Mouse (Mus musculus) urinary bladder, postnatal 14 days (tissue): Measurements from ENCODE around the gene Fcf1.

Experiments used
- DNase-seq: peaks from one replicate; pipeline ENCODE4 v3.0.0; 2021; ENCODE audit warnings: low spot score

Gene Fcf1

DNA sequence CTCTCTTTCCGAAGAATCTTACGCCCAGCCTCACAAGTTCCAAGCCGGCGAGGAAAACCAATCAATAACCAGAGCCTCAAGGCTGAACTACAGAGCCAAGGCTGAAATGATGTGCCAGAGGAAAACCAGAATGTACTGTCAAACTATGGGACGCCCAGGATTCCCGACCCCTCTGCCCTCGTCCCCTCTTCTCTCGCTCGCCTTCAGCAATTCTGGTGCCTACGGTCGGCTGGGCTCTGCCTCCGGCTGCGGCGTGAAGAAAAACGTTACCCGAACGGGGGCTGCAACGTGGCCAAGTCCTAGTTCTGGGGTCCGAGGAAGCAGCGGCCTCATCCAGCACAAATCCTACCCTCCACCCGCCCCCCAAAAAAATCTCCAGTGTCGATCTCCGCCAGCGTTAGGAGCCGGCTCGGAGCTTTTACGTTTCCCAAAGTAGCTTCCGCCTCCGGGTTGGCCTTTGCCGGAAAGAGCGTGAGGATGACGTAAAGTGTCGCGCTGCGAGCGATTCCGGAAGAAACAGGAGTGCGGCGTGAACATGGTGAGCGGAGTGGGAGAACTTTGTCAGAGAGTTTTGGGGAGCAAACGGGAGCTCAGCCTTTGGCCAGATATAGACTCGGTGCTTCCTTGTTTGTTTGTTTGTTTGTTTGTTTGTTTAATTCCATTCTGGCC lies at the start of gene Fcf1, which contains the start of gene Arel1:
Gene Fcf1 (plus strand): TSS at position 470 of the 669 bp plus-strand sequence.
Gene Arel1 (minus strand): TSS at position 473 of the 669 bp plus-strand sequence.
- DNase-seq = peak; percentile 90

DNA sequence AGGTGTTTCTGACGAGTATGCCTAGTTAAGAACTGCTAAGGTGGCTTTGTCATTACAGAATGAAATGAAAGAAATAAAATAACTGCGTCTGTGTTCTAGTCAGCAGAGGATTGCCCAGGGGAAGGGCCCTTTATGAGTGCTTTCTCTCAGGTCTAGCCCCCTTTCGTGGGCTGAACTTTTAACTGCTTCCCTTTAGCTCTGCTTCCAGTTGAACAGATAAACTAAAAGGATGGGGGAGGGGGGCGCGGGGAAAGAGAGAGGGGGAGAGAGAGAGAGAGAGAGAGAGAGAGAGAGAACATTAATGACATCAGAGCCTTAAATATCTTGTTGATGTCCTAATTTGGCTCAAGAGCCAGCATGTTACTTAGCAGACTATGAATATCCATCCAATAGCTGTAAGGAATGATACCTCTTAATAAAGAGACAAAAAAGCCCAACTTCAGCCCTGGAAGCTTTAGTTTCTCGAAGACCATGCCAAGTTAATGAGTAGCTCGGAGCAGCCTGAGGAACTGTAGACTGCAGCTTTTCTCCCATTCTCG lies 48.7 kb upstream of the Fcf1 start:
- no peak for DNase-seq

DNA sequence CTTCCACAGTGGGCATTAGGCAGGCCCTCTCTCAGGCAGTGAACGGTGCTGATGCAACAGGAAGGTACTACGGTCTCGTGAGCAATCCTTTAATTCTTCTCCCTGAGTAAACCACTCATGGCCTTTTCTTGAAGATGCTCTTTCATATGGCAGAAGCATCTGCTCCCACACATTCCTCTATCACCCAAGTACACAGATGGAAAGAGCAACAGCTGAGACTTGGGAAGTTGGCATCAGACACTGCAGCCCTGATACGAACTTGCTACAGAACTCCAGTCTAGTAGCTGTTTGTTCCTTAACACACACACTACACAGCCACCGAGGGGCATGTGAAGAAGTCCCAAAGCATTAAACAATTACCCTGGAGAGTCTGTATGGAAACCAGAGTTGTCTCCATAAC lies 46.4 kb upstream of the Fcf1 start:
- no peak for DNase-seq

DNA sequence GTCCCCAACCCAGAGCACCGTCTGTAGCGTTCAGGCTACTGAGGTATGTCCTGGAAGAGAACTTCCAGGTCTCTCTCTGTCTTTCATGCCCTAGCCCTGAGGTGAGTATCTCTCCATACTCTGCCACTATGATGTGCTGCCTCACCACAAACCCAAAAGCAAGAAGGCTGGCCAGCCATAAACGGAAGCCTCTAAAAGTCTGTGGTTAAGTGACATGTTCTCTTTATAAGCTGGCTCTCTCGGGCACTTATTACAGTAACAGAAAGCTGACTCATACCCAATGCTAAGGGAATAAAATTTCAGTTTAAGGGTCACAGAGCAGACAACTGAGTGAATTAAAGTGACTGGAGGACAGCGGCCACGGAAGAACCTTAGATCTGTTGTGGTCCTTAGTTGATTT lies 44.2 kb upstream of the Fcf1 start:
- no peak for DNase-seq

DNA sequence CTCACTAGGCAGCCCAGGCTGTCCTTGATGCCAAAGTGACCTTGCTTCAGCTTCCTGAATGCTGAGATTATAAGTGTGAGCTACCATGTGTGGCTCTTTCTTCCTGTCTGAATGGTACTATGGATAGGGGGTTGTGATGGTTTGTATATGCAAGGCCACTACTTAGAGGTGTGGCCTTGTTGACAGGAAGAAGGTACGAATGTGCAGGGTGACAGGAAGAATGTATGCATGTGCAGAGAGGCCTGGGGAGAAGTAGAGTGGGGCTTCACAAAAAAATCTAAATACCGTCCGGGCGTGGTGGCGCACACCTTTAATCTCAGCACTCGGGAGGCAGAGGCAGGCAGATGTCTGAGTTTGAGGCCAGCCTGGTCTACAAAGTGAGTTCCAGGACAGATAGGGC lies 38.5 kb upstream of the Fcf1 start:
- no peak for DNase-seq

DNA sequence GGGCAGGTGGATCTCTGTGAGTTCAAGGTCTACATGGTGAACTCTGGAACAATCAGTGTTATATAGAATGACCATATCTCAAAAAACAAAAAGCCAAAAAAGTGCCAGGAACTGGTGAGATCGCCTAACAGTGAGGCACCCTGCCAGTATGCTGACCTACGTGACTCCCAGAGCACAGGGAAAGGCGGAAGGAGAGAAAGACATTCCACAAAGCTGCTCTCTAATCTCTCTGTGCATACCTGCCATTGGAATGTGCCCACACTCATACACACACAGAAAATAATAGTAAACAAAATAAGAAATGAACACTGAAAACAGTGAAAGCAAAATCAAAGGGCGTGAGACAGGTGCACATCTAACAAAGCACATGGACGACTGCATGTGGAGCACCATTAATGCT lies 35.4 kb upstream of the Fcf1 start:
- DNase-seq = no peak

DNA sequence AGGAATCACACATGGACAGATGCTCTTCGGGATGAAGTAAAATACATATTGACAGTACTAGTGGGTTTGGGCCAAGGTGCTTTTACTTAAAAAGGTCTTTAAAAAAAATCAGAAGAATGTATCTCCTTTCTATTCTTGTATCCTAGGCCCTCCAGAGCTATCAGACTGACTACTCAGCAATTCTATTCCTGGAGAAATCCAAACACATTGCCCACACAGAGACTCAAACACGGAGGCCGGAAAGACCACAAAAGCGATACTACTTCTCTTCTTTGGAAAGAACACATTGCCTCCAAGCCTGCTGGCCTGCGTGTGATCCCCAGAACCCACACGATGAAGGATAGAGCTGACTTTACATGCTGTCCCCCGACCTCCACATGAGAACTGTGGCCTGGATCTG lies 31.6 kb upstream of the Fcf1 start:
- no peak for DNase-seq

DNA sequence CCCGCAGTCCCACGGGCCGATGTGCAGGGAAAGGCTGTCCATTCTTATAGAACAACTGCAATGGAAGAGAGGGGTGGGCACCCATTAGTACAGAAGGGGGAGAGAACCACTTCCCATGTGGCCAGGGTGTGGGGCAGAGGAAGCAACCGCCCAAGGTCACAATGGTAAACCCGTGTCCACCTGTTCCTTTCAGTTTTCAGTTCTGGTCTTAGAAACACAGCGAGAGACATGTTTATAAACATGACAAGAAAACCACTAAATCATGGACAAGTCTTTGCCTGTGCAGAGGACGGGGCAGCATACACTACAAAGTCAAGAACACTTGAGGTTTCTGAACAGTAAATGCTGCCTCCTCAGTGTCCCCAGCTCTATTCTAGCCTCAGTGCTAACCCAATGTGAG lies 30.4 kb upstream of the Fcf1 start:
- DNase-seq = no peak

DNA sequence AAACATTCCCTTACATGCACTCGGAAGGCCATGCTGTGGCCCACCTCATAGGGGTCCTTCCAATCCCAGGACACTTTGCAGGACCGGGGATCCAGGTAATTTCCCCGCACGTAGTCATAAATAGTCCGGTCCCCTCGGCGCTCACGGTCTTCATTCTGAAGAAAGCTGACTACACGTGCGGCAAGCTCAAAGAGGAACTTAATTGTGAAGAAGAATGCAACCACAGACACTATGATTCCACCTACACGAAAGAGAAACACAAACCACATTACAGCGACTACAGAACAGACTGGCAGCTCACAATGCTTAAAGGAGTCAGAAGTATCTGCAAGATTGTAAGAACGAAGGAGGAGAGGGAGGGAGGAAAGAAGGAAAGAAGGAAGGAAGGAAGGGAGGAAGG lies 29.0 kb upstream of the Fcf1 start:
- DNase-seq = no peak

DNA sequence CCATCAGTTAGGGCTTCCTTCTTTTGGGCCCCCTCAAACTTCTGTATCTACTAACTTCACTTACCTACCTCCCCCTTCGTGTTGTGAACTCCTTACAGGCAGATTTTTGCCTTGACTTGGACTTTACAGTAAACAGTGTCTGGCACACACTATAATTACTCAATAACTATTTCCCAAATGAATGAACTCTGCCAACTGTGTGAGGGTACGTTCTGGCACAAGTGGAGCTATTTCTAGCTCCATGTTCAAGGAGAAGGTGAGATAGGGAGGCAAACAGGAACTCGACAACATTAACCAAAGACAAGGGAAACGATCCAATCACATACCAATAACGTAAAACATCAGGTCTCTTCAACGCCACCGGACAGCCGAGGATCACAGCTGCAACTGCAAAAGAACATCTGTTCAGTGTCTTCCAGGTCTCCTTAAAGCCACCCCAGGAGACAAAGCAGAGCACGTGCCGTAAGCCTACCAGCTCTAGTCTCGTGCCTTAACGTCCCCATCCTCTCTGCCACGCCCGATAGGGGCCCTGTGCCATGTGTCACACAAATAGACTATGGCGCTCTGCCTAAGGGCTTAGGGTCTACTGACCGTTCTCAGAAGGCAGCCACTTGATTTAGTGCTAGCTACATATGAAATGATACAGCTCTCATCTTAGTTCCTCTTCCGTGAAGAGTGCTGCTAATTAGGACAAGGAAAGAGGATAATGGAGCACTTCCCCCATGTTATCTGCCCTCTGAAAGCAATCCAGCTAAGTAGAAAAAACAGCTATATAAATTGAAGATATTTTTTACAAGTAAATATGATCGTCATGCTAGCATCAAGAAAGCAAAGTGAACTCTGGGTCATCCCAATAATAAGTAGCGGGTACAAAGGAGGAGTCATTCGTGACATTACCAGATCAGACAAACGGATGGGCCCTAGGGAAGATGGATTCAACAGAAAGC lies 27.4 kb upstream of the Fcf1 start:
- DNase-seq = no peak

DNA sequence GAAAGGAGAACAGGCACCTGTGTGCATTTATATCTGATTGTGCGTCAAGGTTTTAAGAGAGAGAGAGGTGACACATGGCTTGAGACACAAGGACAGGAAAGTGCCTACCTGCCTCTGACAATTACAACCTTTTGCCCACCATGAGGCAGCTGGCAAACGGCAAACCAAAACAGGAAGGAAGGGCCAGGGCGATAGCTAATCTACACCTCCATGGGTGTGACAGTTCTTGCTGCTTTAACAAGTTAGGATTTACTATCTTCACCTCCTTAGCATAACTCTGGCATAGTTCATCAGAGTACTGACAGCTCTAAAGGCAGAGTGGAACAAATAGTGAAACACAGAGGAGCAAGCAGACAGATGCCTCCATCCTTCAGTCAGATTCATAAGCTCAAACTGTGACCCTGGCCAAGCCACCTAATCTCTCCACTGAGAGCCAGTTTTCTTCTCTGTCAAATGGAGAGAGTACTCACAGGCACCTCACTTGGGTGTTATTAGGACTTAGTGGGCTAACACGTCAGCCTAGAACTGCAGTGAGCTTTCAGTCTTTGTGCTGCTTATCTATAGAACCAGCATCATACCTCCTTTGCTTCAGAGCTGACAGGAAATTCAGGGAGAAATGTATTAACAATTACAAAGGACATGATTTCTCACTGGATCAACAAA lies 26.4 kb upstream of the Fcf1 start:
- DNase-seq = no peak

DNA sequence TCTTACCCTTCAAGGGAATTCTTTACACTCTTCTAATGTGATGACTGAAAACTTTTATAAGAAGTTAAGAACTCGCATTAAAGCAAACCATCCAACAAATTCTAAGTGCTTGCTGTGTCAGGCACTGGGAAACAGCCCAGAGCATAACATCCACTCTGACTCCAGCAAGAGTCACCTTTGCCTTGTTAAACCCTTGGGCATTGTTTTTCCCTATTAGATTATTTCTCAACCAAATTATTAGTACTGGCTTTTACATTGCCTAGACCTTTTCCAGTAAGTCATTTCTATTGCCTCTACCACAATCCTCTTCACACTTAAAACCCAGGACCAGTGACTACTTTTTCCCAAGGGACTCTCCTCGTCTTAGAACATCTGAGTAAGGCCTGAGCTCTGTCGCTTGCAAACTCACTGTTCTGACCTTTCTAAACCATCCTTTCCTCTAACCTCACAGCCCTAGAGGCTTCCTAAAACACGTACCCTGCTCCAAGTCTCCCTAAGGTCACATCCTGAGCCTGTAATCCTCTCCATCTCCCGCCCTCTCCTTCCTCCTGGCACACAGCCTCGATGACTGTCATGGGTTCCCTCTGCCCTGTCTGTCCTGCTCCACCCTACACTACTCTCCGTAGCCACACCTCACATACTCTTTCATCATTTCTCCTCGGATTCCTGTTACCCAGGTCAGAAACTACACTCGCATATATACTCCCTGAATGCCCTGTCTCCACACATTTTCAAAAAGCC lies 25.7 kb upstream of the Fcf1 start:
- no peak for DNase-seq

DNA sequence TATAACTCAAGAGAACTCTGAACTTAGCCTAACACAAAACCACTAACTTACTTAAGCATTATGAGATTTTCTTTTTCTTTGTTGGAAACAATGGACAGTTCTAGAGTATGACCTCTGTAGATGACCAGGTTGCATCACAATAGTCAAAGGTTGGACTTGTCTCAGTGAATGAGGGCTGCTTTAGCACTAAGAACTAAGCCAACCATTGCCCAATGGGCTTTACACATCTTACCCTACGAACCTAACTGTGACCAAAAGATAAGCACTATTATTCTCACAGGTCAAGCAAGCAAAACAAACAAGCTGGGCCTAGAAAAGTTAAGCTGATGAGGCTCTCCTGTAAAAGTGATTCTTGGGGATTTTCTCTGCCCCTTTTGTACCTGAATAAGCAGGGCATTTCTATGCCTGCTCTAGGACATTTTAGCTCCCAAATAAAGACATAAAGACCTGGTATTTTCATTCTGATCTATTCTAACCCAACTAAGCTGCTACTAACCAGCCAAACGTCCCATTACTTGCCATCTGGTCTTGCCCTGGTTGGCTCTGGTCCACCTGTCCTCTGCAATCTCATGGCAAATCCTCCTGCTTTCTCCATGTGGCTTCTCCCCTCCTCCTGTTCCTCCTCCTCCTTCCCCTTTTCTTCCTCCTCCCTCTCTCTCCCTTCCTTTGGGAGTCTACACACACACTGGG lies 22.7 kb upstream of the Fcf1 start:
- DNase-seq = no peak

DNA sequence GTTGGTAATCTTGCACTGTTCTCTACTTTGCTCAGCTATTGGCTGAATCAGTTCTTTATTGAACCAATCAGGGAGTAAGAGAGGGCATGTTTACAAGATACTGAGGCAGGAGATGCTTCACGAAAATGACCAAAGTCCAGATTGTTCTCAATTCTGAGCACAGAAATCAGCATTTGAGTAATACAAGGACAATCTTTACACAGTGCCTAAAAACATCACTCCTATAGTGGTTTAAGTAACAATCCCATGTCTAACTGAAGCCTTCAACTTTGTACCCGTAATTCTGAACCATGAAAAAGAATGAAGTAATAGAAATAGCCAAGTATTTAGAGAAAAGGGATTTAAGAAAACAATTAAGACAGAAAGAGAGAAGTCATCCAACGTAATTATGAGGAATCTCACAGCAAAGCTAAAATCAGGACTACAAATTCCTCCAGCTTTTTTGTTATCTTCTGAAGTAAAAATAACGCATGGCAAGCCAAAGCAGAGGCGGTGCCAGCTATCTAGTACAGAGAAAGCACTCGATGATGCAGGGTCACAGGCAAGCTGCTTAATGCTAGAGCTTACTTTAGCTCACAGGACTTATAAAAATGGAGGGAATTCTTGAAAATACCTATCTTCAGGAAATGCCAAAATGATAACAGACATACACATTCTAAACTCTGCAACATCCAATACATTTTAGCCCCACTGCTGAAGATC lies 22.0 kb upstream of the Fcf1 start:
- DNase-seq = no peak

DNA sequence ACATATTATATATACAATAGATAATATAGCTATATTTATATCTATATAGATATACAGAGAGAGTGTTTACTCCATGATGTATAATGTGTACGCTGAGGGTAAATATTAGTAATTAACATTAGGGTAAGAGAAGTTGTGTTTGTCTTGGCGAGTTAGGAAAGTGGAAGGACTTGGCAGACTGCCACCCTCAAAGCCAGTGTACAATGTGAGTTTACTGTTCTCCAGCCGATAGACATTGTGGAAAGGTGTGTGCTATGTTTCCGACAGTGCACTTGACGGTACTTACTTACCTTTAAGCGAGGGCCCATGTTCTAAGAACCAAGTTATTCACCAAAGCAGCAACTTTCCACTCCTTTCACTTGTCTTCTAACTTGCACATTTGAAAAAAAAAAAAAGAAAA lies 19.9 kb upstream of the Fcf1 start:
- DNase-seq = no peak

DNA sequence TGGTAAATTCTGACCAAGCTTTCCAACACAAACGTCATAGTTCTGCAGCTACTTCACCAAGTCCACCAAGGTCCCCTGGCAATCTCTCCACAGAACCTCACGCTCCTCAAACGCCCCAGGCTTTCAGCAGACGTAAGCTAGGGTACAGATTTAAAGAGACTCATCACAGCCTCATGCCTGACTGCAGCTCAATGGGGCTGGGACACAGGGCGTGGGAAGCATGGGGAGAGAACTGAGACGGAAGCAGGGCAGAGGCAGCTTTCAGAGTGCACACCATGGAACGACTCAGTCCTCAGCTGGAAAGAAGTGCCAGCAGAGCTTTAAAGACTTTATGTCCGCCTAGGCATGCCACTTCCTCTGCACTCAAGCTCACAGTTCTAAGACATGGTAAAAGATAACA lies 19.2 kb upstream of the Fcf1 start:
- DNase-seq = no peak

DNA sequence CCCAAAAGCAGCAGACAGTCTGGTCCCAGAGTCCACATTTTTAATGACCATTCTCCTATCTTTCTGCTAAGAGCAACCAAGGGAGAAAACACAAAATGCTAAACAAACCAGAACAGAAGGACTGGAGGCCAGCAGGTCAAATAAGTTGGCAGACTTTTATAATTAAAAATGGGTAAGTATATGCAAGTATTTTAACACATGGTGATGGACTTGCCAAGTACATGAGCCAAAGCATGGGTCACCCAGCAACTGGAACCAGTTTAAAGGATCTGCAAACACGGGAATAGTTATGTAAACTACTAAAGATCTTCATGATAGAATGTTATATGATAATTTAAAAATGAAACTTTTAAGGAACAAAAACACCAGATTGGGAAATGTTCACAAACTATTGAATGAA lies 18.3 kb upstream of the Fcf1 start:
- DNase-seq = no peak

DNA sequence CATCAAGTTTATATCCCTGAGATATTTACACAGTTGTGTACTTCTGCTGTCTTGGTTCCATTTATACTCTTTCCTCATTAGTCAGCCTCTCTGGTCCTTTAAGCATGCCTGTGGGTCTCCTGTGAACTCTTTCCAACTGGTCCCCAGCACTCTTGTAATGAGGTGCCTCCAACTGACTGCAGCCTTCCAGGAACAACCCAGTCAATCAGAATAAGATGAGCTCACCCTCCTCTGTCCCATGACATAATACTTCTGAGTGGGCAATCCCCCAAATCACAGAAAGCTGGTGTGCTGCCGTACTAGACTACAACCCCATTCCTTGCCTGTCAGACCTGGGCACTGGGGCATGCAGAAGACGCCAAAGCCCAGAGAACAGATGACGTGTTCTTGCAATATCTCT lies 14.4 kb upstream of the Fcf1 start:
- no peak for DNase-seq

DNA sequence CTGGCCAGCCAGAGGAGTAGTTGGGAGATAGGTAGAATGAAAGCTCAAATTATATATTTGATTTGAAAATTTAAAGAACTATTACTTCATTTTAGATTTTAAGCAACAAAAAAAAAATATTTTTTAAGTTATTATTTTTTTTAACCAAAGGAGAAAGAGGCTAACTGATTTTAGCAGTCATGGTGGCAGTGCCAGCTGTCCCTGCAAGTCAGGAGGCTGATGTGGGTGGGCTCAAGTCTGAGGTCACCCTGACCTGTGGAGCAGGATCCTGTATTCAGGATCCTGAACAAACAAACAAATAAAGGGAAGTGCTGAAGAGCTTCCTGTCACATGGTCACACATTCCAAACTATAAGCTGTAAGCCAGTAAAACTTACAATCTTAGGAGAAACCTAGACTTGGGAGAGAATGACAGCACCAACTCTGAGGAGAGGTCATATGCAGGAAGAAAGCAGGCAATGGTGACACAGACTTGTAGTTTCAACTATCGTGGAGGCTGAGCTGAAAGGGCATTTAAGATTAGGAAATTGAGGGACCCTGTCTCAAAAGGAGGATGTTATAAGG lies 11.8 kb upstream of the Fcf1 start:
- no peak for DNase-seq

DNA sequence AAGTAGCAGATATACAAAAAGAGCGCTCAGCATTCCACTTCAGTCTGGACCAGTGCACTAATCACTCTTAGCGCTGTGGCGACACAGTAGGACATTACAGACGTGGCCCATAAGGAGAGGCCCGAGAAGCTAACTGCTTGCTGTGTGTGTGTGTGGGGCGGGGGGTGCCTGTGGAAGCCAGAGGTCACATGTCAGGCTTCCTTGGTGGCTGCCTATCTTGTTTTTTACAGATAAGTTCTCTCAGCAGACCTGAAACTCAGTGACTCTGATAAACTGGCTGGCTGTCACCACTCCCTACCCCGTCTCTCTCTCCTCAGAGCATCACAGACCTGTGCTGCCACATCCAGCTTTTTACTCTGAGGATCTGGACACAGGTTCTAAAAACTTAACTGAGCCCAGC lies 8.1 kb upstream of the Fcf1 start:
- DNase-seq = no peak
